Mouse (Mus musculus): ENCODE measurements around the gene Mlh3. TPM values are rescaled to one million over a fixed set of nuclear protein-coding genes. Genes with fewer than 3 reads are reported as not detected.

Mlh3 gene
- polyA plus RNA-seq, 1 experiment from 2014 or later, result 8.7 TPM

- 0 out of 2 replicates have a peak overlapping the region, but pooled peaks have one; percentile 44 for H3K27ac ChIP-seq
- peaks cover 20% of the 10 kb centered on the region; the same call in 1 of the 2 replicates for H3K27me3 ChIP-seq (ENCODE audit: poor library complexity, severe bottlenecking)
- H3K4me1 ChIP-seq, result peaks cover 39% of the 10 kb centered on the region
- no peaks in the 10 kb centered on the region for H3K9me3 ChIP-seq
- no peaks in the 10 kb centered on the region for H3K36me3 ChIP-seq (replicated peaks)
- H3K4me3 ChIP-seq, result no peak overlapping the region
- WGBS, result 93% methylated on average over 10 of the region's 10 CpGs
- DNase-seq (ENCODE audit: extremely low spot score, low spot score), result no peak
Measured at GRCm38 (mm10) chr12:85205425-85205824, 65.0 kb downstream of the Mlh3 start.

- H3K27me3 ChIP-seq (ENCODE audit: poor library complexity, severe bottlenecking), result peaks cover 32% of the 10 kb centered on the region
- no peak overlapping the region for H3K27ac ChIP-seq
- H3K9me3 ChIP-seq, result no peaks in the 10 kb centered on the region
- H3K36me3 ChIP-seq (replicated peaks), result no peaks in the 10 kb centered on the region
- no peak overlapping the region for H3K4me3 ChIP-seq
- WGBS, result 56% methylated on average over 8 of the region's 8 CpGs
- no peak for DNase-seq (ENCODE audit: extremely low spot score, low spot score)
- peaks cover 41% of the 10 kb centered on the region for H3K4me1 ChIP-seq
Measured at GRCm38 (mm10) chr12:85204105-85204504, 66.3 kb downstream of the Mlh3 start.

GRCm38 (mm10) chr12:85203699-85204098 lies 66.7 kb downstream of the Mlh3 start:
- H3K9me3 ChIP-seq, result no peaks in the 10 kb centered on the region
- WGBS, result 85% methylated on average over 5 of the region's 5 CpGs
- peaks cover 37% of the 10 kb centered on the region for H3K4me1 ChIP-seq
- peaks cover 34% of the 10 kb centered on the region for H3K27me3 ChIP-seq (ENCODE audit: poor library complexity, severe bottlenecking)
- no peak overlapping the region for H3K27ac ChIP-seq
- no peak overlapping the region for H3K4me3 ChIP-seq
- H3K36me3 ChIP-seq (replicated peaks), result no peaks in the 10 kb centered on the region
- DNase-seq (ENCODE audit: extremely low spot score, low spot score), result no peak

GRCm38 (mm10) chr12:85202191-85202590 lies 68.2 kb downstream of the Mlh3 start:
- H3K9me3 ChIP-seq, result no peaks in the 10 kb centered on the region
- no peak overlapping the region for H3K4me3 ChIP-seq
- peak overlapping the region; percentile 81 for H3K27ac ChIP-seq
- H3K36me3 ChIP-seq (replicated peaks), result no peaks in the 10 kb centered on the region
- DNase-seq (ENCODE audit: extremely low spot score, low spot score), result no peak
- peaks cover 47% of the 10 kb centered on the region for H3K4me1 ChIP-seq
- WGBS, result 82% methylated on average over 7 of the region's 7 CpGs
- H3K27me3 ChIP-seq (ENCODE audit: poor library complexity, severe bottlenecking), result peaks cover 37% of the 10 kb centered on the region

GRCm38 (mm10) chr12:85201830-85202147 lies 68.6 kb downstream of the Mlh3 start:
- Histone ChIP-seq H3K4me1 (peaks cover 51% of the 10 kb centered on the region), H3K27ac (peak overlapping the region; percentile 81), H3K9me3 (no peaks in the 10 kb centered on the region), H3K36me3 (replicated peaks) (no peaks in the 10 kb centered on the region), H3K27me3 (ENCODE audit: poor library complexity, severe bottlenecking) (peaks cover 41% of the 10 kb centered on the region), H3K4me3 (peak overlapping the region; percentile 33; the same call in 1 of the 2 replicates)
- 80% methylated on average over 2 of the region's 2 CpGs for WGBS
- no peak for DNase-seq (ENCODE audit: extremely low spot score, low spot score)

- peak; percentile 48 for DNase-seq (ENCODE audit: extremely low spot score, low spot score)
- 13% methylated on average over 24 of the region's 24 CpGs for WGBS
- no peaks in the 10 kb centered on the region for H3K36me3 ChIP-seq (replicated peaks)
- H3K4me3 ChIP-seq, result peak overlapping the region; percentile 33
- H3K4me1 ChIP-seq, result peaks cover 53% of the 10 kb centered on the region
- H3K27ac ChIP-seq, result peak overlapping the region; percentile 81
- no peaks in the 10 kb centered on the region for H3K9me3 ChIP-seq
- H3K27me3 ChIP-seq (ENCODE audit: poor library complexity, severe bottlenecking), result peaks cover 47% of the 10 kb centered on the region
Measured at GRCm38 (mm10) chr12:85200929-85201829, 69.2 kb downstream of the Mlh3 start.

GRCm38 (mm10) chr12:85199954-85200353 lies 70.4 kb downstream of the Mlh3 start:
- Histone ChIP-seq H3K27ac (no peak overlapping the region), H3K36me3 (replicated peaks) (no peaks in the 10 kb centered on the region), H3K4me3 (no peak overlapping the region), H3K27me3 (ENCODE audit: poor library complexity, severe bottlenecking) (peaks cover 59% of the 10 kb centered on the region), H3K4me1 (peaks cover 50% of the 10 kb centered on the region), H3K9me3 (no peaks in the 10 kb centered on the region)
- 82% methylated on average over 1 of the region's 1 CpGs for WGBS
- no peak for DNase-seq (ENCODE audit: extremely low spot score, low spot score)

GRCm38 (mm10) chr12:85197936-85198335 lies 72.5 kb downstream of the Mlh3 start:
- Histone ChIP-seq H3K27ac (no peak overlapping the region), H3K4me3 (no peak overlapping the region), H3K9me3 (no peaks in the 10 kb centered on the region), H3K27me3 (ENCODE audit: poor library complexity, severe bottlenecking) (peaks cover 76% of the 10 kb centered on the region), H3K4me1 (peaks cover 45% of the 10 kb centered on the region), H3K36me3 (replicated peaks) (no peaks in the 10 kb centered on the region)
- WGBS, result 40% methylated on average over 8 of the region's 8 CpGs
- no peak for DNase-seq (ENCODE audit: extremely low spot score, low spot score)

GRCm38 (mm10) chr12:85197371-85197770 lies 73.0 kb downstream of the Mlh3 start:
- H3K4me1 ChIP-seq, result peaks cover 50% of the 10 kb centered on the region
- DNase-seq (ENCODE audit: extremely low spot score, low spot score), result no peak
- peaks cover 76% of the 10 kb centered on the region for H3K27me3 ChIP-seq (ENCODE audit: poor library complexity, severe bottlenecking)
- no peaks in the 10 kb centered on the region for H3K9me3 ChIP-seq
- no peaks in the 10 kb centered on the region for H3K36me3 ChIP-seq (replicated peaks)
- H3K4me3 ChIP-seq, result no peak overlapping the region
- peak overlapping the region; percentile 46; the same call in 1 of the 2 replicates for H3K27ac ChIP-seq
- 83% methylated on average over 7 of the region's 7 CpGs for WGBS

- peaks cover 41% of the 10 kb centered on the region for H3K4me1 ChIP-seq
- 90% methylated on average over 10 of the region's 10 CpGs for WGBS
- no peak overlapping the region for H3K4me3 ChIP-seq
- H3K27me3 ChIP-seq (ENCODE audit: poor library complexity, severe bottlenecking), result peaks cover 68% of the 10 kb centered on the region
- H3K27ac ChIP-seq, result no peak overlapping the region
- H3K9me3 ChIP-seq, result no peaks in the 10 kb centered on the region
- H3K36me3 ChIP-seq (replicated peaks), result no peaks in the 10 kb centered on the region
- DNase-seq (ENCODE audit: extremely low spot score, low spot score), result no peak
Measured at GRCm38 (mm10) chr12:85196191-85196590, 74.2 kb downstream of the Mlh3 start.

GRCm38 (mm10) chr12:85195086-85195485 lies 75.3 kb downstream of the Mlh3 start:
- H3K4me1 ChIP-seq, result peaks cover 31% of the 10 kb centered on the region
- H3K9me3 ChIP-seq, result no peaks in the 10 kb centered on the region
- no peak for DNase-seq (ENCODE audit: extremely low spot score, low spot score)
- H3K27me3 ChIP-seq (ENCODE audit: poor library complexity, severe bottlenecking), result peaks cover 66% of the 10 kb centered on the region
- no peak overlapping the region for H3K4me3 ChIP-seq
- no peaks in the 10 kb centered on the region for H3K36me3 ChIP-seq (replicated peaks)
- WGBS, result 91% methylated on average over 5 of the region's 5 CpGs
- no peak overlapping the region for H3K27ac ChIP-seq

- 90% methylated on average over 4 of the region's 4 CpGs for WGBS
- Histone ChIP-seq H3K4me1 (peaks cover 31% of the 10 kb centered on the region), H3K27ac (no peak overlapping the region), H3K27me3 (ENCODE audit: poor library complexity, severe bottlenecking) (peaks cover 61% of the 10 kb centered on the region), H3K36me3 (replicated peaks) (no peaks in the 10 kb centered on the region), H3K9me3 (no peaks in the 10 kb centered on the region), H3K4me3 (no peak overlapping the region)
- no peak for DNase-seq (ENCODE audit: extremely low spot score, low spot score)
Measured at GRCm38 (mm10) chr12:85194623-85195018, 75.8 kb downstream of the Mlh3 start.

GRCm38 (mm10) chr12:85193923-85194622 lies 76.3 kb downstream of the Mlh3 start:
- peaks cover 31% of the 10 kb centered on the region for H3K4me1 ChIP-seq
- no peaks in the 10 kb centered on the region for H3K36me3 ChIP-seq (replicated peaks)
- no peak overlapping the region for H3K4me3 ChIP-seq
- WGBS, result 92% methylated on average over 11 of the region's 11 CpGs
- H3K27me3 ChIP-seq (ENCODE audit: poor library complexity, severe bottlenecking), result peaks cover 56% of the 10 kb centered on the region
- DNase-seq (ENCODE audit: extremely low spot score, low spot score), result no peak
- no peak overlapping the region for H3K27ac ChIP-seq
- H3K9me3 ChIP-seq, result no peaks in the 10 kb centered on the region

Measured in forebrain, embryonic 10.5 days (tissue).